Mouse (Mus musculus): Measurements from ENCODE around the gene 1110008P14Rik. TPM values are rescaled to one million over a fixed set of nuclear protein-coding genes. Genes with fewer than 3 reads are reported as not detected.
"Not testable (repeated sequence)": the region's sequence is repeated elsewhere in the genome, so short reads cannot be mapped to it uniquely, and the experiment has no call there.

Gene 1110008P14Rik
- total RNA-seq, 2 experiments from 2014 or later: 341 to 349 TPM

- DNase-seq (ENCODE audit: extremely low spot score in 1 of 2, low spot score in 2 of 2): peak in 1 of 2 experiments; percentile 62
- H3K4me3 ChIP-seq: peak overlapping the region; percentile 88
- no peak for TF ChIP-seq CTCF (IDR thresholded peaks at IDR 0.05)
- peak overlapping the region; percentile 90 for H3K27ac ChIP-seq
- intact Hi-C loops (cut with DNase I): loop anchor here (2.0 kb wide), 1 partner anchor 18 kb away; no protein-coding TSS in a partner anchor
Observed at GRCm38 (mm10) chr2:32381141-32381774, 480 bp downstream of the 1110008P14Rik start.

- intact Hi-C loops (cut with DNase I): loop anchor here (2.0 kb wide), 1 partner anchor 17 kb away; no protein-coding TSS in a partner anchor
- no peak for TF ChIP-seq CTCF (IDR thresholded peaks at IDR 0.05)
- DNase-seq (ENCODE audit: extremely low spot score in 1 of 2, low spot score in 2 of 2): no peak
- peak overlapping the region; percentile 88 for H3K4me3 ChIP-seq
- peak overlapping the region; percentile 90 for H3K27ac ChIP-seq
Observed at GRCm38 (mm10) chr2:32380001-32380500, 1.7 kb downstream of the 1110008P14Rik start.

- DNase-seq (ENCODE audit: extremely low spot score in 1 of 2, low spot score in 2 of 2): no peak
- intact Hi-C loops (cut with DNase I): no loop called here
- no peak for TF ChIP-seq CTCF (IDR thresholded peaks at IDR 0.05)
- Histone ChIP-seq H3K27ac (peak overlapping the region; percentile 90), H3K4me3 (no peak overlapping the region)
Observed at GRCm38 (mm10) chr2:32376963-32377362, 4.8 kb downstream of the 1110008P14Rik start.

- intact Hi-C loops (cut with DNase I): loop anchor here (1.0 kb wide), 1 partner anchor 31 kb away; no protein-coding TSS in a partner anchor
- peak overlapping the region; percentile 90 for H3K27ac ChIP-seq
- peak in 1 of 2 experiments; percentile 55 for DNase-seq (ENCODE audit: extremely low spot score in 1 of 2, low spot score in 2 of 2)
- TF ChIP-seq CTCF (IDR thresholded peaks at IDR 0.05): no peak
- no peak overlapping the region for H3K4me3 ChIP-seq
Observed at GRCm38 (mm10) chr2:32375317-32375940, 6.3 kb downstream of the 1110008P14Rik start.

GRCm38 (mm10) chr2:32374191-32374590 lies 7.5 kb downstream of the 1110008P14Rik start:
- Histone ChIP-seq H3K27ac (peak overlapping the region; percentile 90; the same call in 1 of the 2 replicates), H3K4me3 (no peak overlapping the region)
- intact Hi-C loops (cut with DNase I): no loop called here
- no peak for TF ChIP-seq CTCF (IDR thresholded peaks at IDR 0.05)
- no peak for DNase-seq (ENCODE audit: extremely low spot score in 1 of 2, low spot score in 2 of 2)

- Histone ChIP-seq H3K27ac (no peak overlapping the region), H3K4me3 (no peak overlapping the region)
- intact Hi-C loops (cut with DNase I): no loop called here
- no peak for TF ChIP-seq CTCF (IDR thresholded peaks at IDR 0.05)
- no peak for DNase-seq (ENCODE audit: extremely low spot score in 1 of 2, low spot score in 2 of 2)
Observed at GRCm38 (mm10) chr2:32367315-32367714, 14.4 kb downstream of the 1110008P14Rik start.

- no peak for TF ChIP-seq CTCF (IDR thresholded peaks at IDR 0.05)
- DNase-seq (ENCODE audit: extremely low spot score in 1 of 2, low spot score in 2 of 2): no peak
- Histone ChIP-seq H3K4me3 (peak overlapping the region; percentile 67), H3K27ac (no peak overlapping the region; the same call in 1 of the 2 replicates)
- intact Hi-C loops (cut with DNase I): no loop called here
Observed at GRCm38 (mm10) chr2:32364121-32364520, 17.6 kb downstream of the 1110008P14Rik start.

- DNase-seq (ENCODE audit: extremely low spot score in 1 of 2, low spot score in 2 of 2): no peak
- TF ChIP-seq CTCF (IDR thresholded peaks at IDR 0.05): no peak
- intact Hi-C loops (cut with DNase I): loop anchor here (2.0 kb wide), 2 partner anchors 17 to 33 kb away; partner anchors contain the start of gene 1110008P14Rik
- peak overlapping the region; percentile 93 for H3K27ac ChIP-seq
- peak overlapping the region; percentile 67 for H3K4me3 ChIP-seq
Observed at GRCm38 (mm10) chr2:32363376-32364106, 18.2 kb downstream of the 1110008P14Rik start.

GRCm38 (mm10) chr2:32362817-32363340 lies 18.9 kb downstream of the 1110008P14Rik start:
- Histone ChIP-seq H3K4me3 (peak overlapping the region; percentile 67), H3K27ac (peak overlapping the region; percentile 93)
- peak; percentile 90 to 95 for DNase-seq (ENCODE audit: extremely low spot score in 1 of 2, low spot score in 2 of 2)
- intact Hi-C loops (cut with DNase I): loop anchor here (2.0 kb wide), 2 partner anchors 18 to 34 kb away; partner anchors contain the start of gene 1110008P14Rik
- TF ChIP-seq CTCF (IDR thresholded peaks at IDR 0.05): peak; percentile 95

- intact Hi-C loops (cut with DNase I): loop anchor here (2.0 kb wide), 2 partner anchors 19 to 35 kb away; partner anchors contain the start of gene 1110008P14Rik
- Histone ChIP-seq H3K27ac (peak overlapping the region; percentile 93), H3K4me3 (peak overlapping the region; percentile 67)
- not testable (repeated sequence) for DNase-seq (ENCODE audit: extremely low spot score in 1 of 2, low spot score in 2 of 2)
Observed at GRCm38 (mm10) chr2:32362274-32362673, 19.5 kb downstream of the 1110008P14Rik start.

- intact Hi-C loops (cut with DNase I): loop anchor here (2.0 kb wide), 1 partner anchor 53 kb away; no protein-coding TSS in a partner anchor
- H3K27ac ChIP-seq: peak overlapping the region; percentile 98
Observed at GRCm38 (mm10) chr2:32361437-32361836, 20.3 kb downstream of the 1110008P14Rik start.

More at GRCm38 (mm10) chr2:32361437-32361836, 20.3 kb downstream of the 1110008P14Rik start:
- DNase-seq (ENCODE audit: extremely low spot score in 1 of 2, low spot score in 2 of 2): peak; percentile 76 to 79
- TF ChIP-seq CTCF (IDR thresholded peaks at IDR 0.05): peak; percentile 68
- H3K4me3 ChIP-seq: peak overlapping the region; percentile 47

All from left cerebral cortex, adult 2 months (tissue).